ENCODE assay signal across 10 mouse cellular contexts in genomic region chr1:19178742-19179397, GRCm38 (mm10). TPM values are rescaled to one million over a fixed set of nuclear protein-coding genes. Genes with fewer than 3 reads are reported as not detected.
DNase-seq lines count a peak whose midpoint lies in the region; ATAC-seq and TF ChIP-seq lines count a peak whose summit lies in the region.
"Had no signal": no experiment of that assay in that cellular context is flagged by ENCODE, and none has a peak within 500 bp of the region (broad histone marks: within the 10 kb centered on the region; RNA-seq: fewer than 3 reads in every experiment).

No protein-coding gene starts in this region.

- peak; percentile 93 for ATAC-seq in frontal cortex, adult (ENCODE audit: low TSS enrichment)
- ATAC-seq in midbrain, embryonic 11.5 days (ENCODE audit: low FRiP score), result peak; percentile 61; the same call in 1 of the 2 replicates

- no peak overlapping the region for H3K9ac ChIP-seq in midbrain, embryonic 11.5 days (ENCODE audit: low read length)
- H3K9ac ChIP-seq: neural tube, embryonic 12.5 days had no signal

- DNase-seq in frontal cortex, postnatal 14 days (ENCODE audit: low spot score in 2 of 2), result no peak
- peak; percentile 92 for DNase-seq in midbrain, embryonic 11.5 days (ENCODE audit: low spot score, missing footprints)
- no peak for DNase-seq in midbrain, embryonic 10.5 days (ENCODE audit: low spot score)
- peak; percentile 4 for DNase-seq in cerebellum, adult 9-11 months
- peak in 1 of 2 experiments; percentile 14 for DNase-seq in left cerebral cortex, adult 2 months (ENCODE audit: extremely low spot score in 1 of 2, low spot score in 2 of 2)
- no peak for DNase-seq in urinary bladder, adult 2 months (ENCODE audit: low spot score)
- no peak for DNase-seq in right cerebral cortex, postnatal 25 days

- H3K36me3 ChIP-seq in midbrain, embryonic 11.5 days (ENCODE audit: control insufficient read depth, insufficient read depth, low read length), result no peaks in the 10 kb centered on the region
- no peaks in the 10 kb centered on the region for H3K36me3 ChIP-seq in midbrain, embryonic 10.5 days
- H3K36me3 ChIP-seq: neural tube, embryonic 12.5 days had no signal

- no peak overlapping the region for H3K4me3 ChIP-seq in midbrain, embryonic 11.5 days (ENCODE audit: low read depth, low read length)
- H3K4me3 ChIP-seq in midbrain, embryonic 10.5 days, result no peak overlapping the region
- H3K4me3 ChIP-seq in left cerebral cortex, adult 2 months, result no peak overlapping the region
- H3K4me3 ChIP-seq: neural tube, embryonic 12.5 days had no signal

- no peaks in the 10 kb centered on the region for H3K9me3 ChIP-seq in midbrain, embryonic 11.5 days (ENCODE audit: control insufficient read depth, low read length)
- no peaks in the 10 kb centered on the region for H3K9me3 ChIP-seq in midbrain, embryonic 10.5 days (replicated peaks)
- H3K9me3 ChIP-seq: neural tube, embryonic 12.5 days had no signal

- H3K4me2 ChIP-seq in midbrain, embryonic 11.5 days, result no peak overlapping the region
- H3K4me2 ChIP-seq: neural tube, embryonic 12.5 days had no signal

- H3K4me1 ChIP-seq in midbrain, embryonic 11.5 days (ENCODE audit: control insufficient read depth, insufficient read depth, low read length), result no peaks in the 10 kb centered on the region
- H3K4me1 ChIP-seq in midbrain, embryonic 10.5 days, result no peaks in the 10 kb centered on the region
- H3K4me1 ChIP-seq: neural tube, embryonic 12.5 days had no signal

- no peak overlapping the region for H3K27ac ChIP-seq in midbrain, embryonic 11.5 days (ENCODE audit: low read depth, low read length)
- H3K27ac ChIP-seq in midbrain, embryonic 10.5 days (replicated peaks), result no peak overlapping the region
- H3K27ac ChIP-seq in left cerebral cortex, adult 2 months, result no peak overlapping the region
- H3K27ac ChIP-seq: neural tube, embryonic 12.5 days had no signal

- WGBS in midbrain, embryonic 11.5 days, result 9% methylated on average over 4 of the region's 4 CpGs
- 11% methylated on average over 4 of the region's 4 CpGs for WGBS in midbrain, embryonic 10.5 days

- TF ChIP-seq CTCF in left cerebral cortex, adult 2 months (IDR thresholded peaks at IDR 0.05), result peak; percentile 67

- intact Hi-C loops in left cerebral cortex, adult 2 months (cut with DNase I), result loop anchor here (2.0 kb wide), 1 partner anchor 818 kb away; no protein-coding TSS in a partner anchor

- no peaks in the 10 kb centered on the region for H3K27me3 ChIP-seq in midbrain, embryonic 11.5 days (ENCODE audit: control insufficient read depth, insufficient read depth, low read length)
- no peaks in the 10 kb centered on the region for H3K27me3 ChIP-seq in midbrain, embryonic 10.5 days (ENCODE audit: low read depth, poor library complexity, severe bottlenecking)
- H3K27me3 ChIP-seq: neural tube, embryonic 12.5 days had no signal

RNA-seq across cellular contexts. Expression of gene Tfap2b, which starts 29.8 kb away (rescaled TPM):
- polyA plus RNA-seq in midbrain, embryonic 11.5 days (2014; fragmentation: Nextera tagmentation; extraction: Ambion mirVana), result 34.0 and 37.0 TPM in 2 replicates
- 24.7 and 33.7 TPM in 2 replicates for polyA plus RNA-seq in midbrain, embryonic 10.5 days (2016; fragmentation: Nextera tagmentation; extraction: Ambion mirVana)
- 1 to 10 TPM in 1 of 2 experiments, under 1 TPM in 1; 0.79 to 1.1 TPM for total RNA-seq in left cerebral cortex, adult 2 months (2021)
- 0.18 and 0.34 TPM in 2 replicates for polyA plus RNA-seq in urinary bladder, adult 2 months (2012; rRNA removed)
- total RNA-seq: hematopoietic stem cell, adult 5-6 weeks had no signal

Comparison
In these comparisons a context has a peak if more than half of its experiments do, and no peak if none do; other contexts are left out.
1. DNase-seq: peak in midbrain, embryonic 11.5 days (single experiment) and cerebellum, adult 9-11 months (single experiment); none in frontal cortex, postnatal 14 days (0 of 2), midbrain, embryonic 10.5 days (single experiment), urinary bladder, adult 2 months (single experiment) and right cerebral cortex, postnatal 25 days (single experiment).
2. RNA of gene Tfap2b, which starts 29.8 kb away (polyA plus RNA-seq): 34.0 to 37.0 TPM in midbrain, embryonic 11.5 days and 24.7 to 33.7 TPM in midbrain, embryonic 10.5 days; 0.18 to 0.34 TPM in urinary bladder, adult 2 months; every median in the first group is over 10 times any median in the second.